Mouse (Mus musculus) ZHBTc4 (cell line): ENCODE data around the gene Syde1.
A peak's percentile ranks its signal among the peaks of the same experiment; 100 is the strongest.
"Not testable (repeated sequence)": the region's sequence is repeated elsewhere in the genome, so short reads cannot be mapped to it uniquely, and the experiment has no call there.

Experiments
- DNase-seq: peaks from one replicate; pipeline ENCODE4 v3.0.0-alpha.2; 2011; ENCODE audit warnings: low read depth, low spot score

The Syde1 gene

DNA sequence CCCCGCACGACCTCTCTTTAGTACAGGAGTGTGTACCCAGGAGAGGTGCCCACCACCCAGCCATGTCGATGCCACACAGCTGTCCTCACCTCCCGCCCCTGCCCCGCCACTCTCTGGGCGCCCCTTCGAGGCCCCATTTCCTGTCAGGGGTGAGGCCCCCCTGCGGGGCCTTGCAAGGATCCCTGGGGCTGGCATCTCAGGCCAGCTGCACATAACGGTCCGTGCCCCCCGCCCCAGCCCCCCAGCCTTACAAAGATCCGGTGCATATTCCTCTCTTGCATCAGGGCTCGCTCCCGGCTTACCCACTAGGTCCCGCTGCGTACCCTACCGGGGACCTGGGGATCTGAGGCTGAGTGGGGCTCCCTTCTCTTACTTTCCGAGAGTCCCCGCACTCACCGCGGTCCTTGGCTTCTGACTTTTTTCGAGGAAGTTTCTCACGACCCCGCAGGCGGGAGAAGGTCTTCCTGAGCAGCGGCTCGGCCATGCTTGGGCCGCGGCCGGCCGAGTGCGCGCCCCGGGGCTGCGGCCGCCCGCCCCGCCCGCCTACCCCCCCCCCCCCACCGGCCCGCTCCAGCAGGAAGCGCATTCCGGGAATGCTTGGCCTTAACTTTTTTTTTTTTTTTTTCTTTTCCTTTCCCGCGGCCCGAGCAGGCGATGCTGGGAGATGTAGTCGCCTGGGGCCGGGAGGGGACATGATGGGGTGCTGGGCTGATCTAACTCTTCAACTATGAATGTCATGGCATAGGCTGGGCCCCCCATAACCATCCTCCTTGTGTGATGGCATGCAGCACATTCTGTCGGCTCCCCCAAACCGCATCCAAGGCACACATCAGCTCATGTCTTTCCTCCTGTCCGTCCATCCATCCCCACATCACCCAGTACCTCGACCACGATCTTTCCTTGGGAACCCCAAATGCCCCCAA, at the start of gene Syde1:
Gene Syde1 (minus strand): TSS at position 559 of the 923 bp plus-strand sequence.
- peak; percentile 56 for DNase-seq

DNA sequence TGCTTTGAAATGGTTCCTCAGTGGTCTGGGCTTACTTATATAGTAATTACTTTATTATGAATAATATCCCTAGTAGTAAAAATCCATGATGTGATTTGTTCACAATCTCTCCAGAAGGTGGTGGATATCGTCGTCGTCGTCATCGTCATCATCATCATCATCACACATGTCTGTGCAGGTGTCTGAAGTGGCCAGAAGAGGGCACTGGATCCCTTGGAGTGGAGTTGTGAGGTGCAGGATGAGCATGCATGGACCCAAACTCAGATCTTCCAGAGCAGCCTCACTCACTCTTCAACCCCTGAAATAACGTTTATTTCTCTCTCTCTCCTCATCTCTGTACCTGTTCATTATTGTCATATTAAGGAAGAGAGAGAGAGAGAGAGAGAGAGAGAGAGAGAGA, 40.5 kb upstream of the Syde1 start:
- peak; percentile 51 for DNase-seq

DNA sequence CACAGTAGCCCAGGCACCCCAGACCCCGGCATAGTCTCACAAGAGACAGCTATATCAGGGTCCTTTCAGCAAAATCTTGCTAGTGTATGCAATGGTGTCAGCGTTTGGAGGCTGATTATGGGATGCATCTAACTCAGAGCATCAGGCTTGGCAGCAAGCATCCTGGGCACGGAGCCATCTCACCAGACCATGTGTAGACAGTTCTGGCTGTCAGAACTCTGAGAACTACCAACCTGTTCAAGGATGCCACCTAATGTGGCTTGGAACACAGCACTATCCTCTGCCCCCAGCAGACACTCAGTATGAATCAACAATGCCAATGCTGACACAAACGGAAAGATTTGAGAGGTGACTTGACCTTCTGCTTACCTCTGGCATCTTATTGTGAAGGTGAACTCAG, 38.4 kb upstream of the Syde1 start:
- no peak for DNase-seq

DNA sequence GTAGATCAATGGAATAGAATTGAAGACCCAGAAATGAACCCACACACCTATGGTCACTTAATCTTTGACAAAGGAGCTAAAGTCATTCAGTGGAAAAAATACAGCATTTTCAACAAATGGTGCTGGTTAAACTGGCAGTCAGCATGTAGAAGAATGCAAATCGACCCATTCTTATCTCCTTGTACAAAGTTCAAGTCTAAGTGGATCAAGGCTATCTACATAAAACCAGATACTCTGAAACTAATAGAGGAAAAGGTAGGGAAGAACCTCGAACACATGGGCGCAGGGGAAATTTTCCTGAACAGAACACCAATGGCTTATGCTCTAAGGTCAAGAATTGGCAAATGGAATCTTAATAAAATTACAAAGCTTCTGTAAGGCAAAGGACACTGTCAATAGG, 31.4 kb upstream of the Syde1 start:
- DNase-seq = not testable (repeated sequence)

DNA sequence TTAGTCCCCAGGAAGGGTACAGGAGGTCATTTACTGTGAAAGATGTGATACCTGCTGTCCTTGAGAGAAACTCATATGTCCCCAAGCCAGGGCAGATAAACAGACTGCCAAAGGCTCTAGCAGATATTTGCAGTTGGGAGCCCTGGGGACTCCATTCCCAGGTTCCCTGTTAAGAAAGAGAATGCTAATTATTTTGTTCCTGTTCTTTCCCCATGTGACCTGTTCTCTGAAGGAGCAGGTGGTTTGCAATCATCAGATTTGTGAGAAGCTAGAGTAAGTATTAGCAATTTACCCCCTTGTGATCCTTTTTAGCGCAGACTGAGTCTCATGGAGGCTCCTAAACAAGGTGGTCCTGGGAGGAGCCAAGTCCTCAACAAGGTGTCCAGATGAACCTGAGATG, 26.2 kb upstream of the Syde1 start, which contains the start of gene Olfr1357:
Gene Olfr1357 (minus strand): TSS at position 101 of the 400 bp plus-strand sequence.
- no peak for DNase-seq

DNA sequence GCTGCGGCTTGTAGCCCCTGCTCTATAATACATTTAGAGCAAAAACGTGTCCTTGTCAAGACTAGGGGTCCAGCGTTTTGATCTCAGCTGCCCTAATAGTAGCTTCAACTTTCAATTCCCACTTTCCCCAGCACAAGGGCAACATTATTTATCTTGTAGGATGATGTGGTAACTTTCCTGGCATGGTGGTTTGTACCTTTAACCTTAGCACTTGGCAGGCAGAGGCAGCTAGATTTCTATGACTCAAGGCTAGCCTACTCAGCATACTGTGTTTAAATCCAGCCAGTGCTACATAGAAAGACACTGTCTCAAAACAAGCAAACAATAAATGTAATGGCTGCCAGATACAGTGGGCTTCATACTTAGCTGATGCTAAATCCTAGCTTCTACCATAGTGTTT, 15.8 kb upstream of the Syde1 start:
- no peak for DNase-seq

DNA sequence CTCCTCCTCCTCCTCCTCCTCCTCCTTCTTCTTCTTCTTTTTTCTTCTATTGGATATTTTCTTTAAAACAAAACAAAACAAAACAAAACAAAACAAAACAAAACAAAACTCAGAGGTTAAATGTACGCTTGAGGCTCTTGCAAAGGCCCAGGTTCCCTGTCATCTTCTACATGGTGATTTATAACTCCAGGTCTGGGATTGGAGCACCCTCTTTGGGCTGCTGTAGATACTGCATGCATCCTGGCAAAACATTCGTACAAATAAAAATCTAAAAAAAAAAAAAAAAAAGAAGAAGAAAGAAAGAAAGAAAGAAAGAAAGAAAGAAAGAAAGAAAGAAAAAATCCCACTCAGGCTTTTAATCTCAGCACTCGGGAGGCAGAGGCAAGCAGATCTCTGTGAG, 13.3 kb upstream of the Syde1 start:
- peak; percentile 53 for DNase-seq

DNA sequence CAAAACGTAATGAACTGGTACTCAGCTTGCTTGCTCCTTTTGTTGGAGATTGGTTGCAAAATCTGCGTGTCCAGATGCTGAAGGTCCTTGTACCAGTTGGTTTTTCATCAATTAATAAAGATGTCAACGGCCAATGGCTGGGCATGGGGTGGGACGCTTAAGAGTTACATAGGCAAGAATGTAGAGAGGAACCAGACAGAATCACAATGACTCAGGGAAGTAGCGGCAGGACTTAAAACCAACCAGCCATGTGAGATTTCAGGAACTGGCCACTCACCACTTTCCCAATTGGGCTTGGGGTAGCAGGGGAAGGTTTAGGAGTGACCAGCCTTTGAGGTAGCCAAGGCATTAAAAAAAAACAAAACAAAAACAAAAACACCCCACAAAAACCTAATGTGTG, 8.1 kb upstream of the Syde1 start:
- DNase-seq = no peak

DNA sequence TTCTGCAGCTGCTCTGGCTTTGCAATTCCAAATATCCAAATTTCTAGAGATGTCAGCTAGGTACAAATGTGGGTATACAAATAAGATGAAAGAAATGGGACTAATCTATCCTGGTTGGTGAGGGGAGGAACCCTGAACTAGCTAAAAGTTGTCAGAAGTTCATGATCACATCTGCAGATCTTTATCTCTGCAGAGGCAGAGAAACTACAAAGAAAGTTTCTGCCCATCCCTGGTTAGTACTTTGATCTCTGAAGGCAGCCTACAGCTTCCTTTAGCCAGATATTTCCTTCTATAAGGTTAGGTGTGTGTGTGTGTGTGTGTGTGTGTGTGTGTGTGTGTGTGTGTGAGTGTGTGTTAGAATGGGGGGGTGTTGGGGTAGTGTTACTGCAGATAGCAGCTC, 2.8 kb upstream of the Syde1 start:
- no peak for DNase-seq

DNA sequence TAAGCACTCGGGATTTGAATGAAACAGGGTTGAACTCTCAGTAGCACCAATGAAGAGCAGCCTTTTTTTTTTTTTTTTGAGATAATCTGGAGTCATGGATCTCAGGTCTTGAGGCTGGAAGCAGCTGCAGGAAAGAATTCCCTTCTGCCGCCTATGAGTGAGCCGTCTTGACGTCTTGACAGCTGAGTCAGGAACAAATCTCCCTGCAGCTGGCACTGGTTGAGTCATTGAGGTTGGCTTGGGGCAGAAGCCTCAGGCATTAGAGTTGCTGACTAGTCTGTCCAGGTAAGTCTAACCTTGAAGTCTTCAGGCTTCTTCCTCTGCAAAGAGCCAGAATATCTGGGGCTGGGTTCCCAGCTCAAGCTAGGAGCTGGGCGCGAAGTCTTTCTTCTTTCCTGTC, 2.4 kb upstream of the Syde1 start:
- no peak for DNase-seq

DNA sequence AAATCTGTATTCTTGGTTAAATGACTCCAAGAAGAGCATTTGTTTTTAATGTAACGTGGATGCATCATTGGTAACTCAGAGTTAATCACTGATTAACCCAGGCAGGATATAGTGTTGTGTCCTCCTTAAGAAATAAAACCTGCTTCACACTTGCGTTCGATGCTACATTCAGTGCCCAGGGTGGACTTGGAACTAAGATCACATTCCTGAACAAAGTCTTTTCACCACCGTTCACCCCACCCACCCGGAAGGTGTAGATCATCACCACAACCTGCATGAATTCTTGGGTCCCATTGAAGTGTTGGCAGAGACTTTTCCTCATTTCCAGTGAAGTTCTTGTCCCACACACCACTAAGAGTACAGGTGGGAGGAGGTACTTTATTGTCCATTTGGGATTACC, 2.0 kb upstream of the Syde1 start:
- no peak for DNase-seq

DNA sequence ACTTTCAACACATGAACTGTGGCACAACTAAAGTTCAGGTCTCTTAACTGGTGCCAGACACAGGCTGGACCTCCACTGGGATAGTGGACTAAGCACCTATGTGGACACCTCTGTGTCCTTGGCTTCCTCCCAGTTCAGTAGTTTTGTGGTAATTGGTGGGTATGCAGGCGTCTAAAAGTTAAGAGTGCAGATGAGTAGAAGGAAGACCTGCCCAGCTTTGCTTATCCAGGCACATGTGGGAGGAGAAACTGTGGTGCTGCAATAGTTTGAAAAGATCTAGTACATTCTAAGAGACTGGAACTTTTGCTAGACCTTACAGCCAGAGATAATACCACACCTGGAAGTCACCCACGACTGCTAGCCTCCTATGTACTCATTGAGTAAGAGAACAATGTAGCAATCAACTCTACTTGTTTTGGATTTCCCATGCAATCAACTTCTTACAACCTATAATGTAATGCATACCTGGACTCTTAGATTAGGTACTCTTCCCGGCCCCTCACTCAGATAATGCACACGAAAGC, 1.2 kb upstream of the Syde1 start:
- DNase-seq = no peak

DNA sequence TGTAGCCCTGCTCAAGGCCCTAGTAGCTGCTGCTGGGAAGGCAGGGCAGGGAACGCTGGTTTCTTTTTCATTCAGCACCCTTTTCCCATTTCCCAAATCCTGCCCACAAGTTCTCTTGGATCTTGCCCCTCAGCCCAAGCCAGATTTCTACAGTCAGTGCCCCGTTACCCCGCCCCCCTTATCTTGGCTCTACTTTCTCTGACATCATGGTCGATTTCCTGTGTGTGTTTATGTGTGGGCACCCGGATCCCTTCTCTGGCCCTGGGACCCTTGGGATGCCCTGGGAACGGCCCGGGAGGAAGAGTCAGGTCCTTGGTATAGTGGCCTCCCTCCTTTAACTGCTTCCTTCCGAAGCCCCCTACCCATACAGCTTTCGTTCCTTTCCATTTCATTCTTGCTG, 1.0 kb downstream of the Syde1 start:
- DNase-seq = no peak

DNA sequence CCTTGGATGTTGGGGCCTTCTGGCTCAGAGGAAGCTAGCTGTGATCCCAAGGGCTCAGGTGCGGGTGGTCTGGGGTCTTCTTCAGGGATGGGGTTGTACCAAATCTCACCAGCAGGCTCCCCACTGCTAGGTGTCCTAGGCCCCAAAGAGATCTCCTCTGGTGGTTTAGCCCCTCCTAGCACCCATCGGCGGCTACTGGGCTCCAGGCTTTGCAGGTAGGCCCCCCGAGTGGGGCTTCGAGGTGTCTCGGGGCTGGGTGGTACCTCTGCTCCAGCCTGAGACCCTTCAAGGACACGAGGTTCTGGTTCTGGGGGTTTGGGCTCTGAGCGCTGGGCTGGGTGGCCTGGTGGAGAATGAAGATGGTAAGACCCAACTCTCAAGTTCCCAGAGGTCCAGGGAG, 1.9 kb downstream of the Syde1 start:
- no peak for DNase-seq

DNA sequence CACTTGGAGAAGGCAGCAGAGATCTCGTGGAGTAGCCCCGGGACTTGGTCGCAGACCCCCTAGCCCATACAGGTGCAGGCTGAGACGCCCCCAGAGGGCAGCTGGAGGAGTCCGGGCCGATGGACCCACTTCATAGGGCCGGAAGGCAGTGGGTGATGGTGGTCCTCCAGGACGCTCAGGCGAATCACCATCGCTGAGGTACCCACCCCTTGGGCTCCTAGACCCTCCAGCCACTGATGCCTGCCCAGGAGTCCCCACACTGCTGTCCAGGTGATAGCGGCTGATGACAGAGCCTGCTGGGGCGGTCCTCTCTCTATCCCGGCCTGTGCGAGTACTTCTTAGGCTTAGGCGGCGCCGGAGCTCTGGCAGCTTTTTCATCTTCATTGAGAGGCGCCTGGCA, 2.5 kb downstream of the Syde1 start:
- DNase-seq = no peak

DNA sequence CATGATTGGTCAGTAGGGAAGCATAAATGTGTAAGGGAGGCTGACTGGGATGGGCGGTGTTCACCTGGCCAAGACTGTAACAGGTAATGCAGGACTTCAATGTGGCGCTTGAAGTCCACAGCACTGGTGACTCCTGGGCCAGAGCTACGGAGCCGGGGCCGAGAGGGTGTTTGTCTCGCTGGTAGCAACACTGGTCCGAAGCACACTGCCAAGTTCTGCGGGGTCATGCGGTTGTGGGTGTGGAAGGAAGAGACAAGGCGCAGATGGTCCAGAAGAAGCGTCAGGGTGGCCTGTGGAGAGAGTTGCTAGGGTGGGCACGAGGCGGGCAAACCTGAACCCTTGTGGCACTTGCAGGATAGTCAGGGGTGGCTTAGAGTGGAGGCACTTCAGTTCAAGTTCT, 5.7 kb downstream of the Syde1 start:
- DNase-seq = no peak

DNA sequence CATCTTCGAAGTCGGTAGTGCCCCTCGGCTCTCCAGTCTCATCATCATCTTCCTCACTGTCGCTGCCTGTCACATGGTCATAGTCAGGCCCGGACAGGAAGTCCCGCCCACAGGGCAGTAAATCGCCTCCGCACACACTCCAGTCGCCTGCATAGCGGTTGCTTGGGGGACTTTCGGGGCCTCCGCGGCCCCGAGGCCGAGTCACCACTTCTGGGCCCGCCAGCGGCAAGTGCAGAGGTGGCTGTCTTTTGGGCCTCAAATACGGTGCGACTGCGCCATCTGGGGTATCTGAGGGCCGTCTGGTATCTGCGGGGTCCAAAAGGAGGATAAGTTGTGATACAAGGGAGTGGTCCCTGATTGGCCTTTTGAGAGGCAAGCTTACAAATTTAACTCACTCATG, 6.2 kb downstream of the Syde1 start:
- DNase-seq = no peak

DNA sequence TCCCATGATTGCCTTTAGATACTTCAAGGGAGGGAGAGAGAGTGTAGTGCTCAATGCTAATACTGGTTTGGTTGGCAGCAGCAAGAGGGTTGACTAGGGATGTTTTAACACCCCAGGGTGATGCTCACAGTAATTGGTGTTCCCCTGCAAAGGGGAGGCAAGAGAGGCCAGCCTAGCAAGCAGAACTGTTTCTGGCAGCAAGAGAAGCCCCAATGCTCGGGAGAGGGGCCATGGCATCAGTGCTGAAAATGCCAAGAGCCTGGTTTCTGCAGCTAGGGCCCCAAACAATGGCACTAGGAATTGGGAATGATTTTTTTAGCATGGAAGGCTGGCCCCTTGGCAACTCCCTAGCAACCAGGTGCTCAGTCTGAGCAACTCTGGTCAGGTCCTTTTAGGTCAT, 6.8 kb downstream of the Syde1 start:
- no peak for DNase-seq

DNA sequence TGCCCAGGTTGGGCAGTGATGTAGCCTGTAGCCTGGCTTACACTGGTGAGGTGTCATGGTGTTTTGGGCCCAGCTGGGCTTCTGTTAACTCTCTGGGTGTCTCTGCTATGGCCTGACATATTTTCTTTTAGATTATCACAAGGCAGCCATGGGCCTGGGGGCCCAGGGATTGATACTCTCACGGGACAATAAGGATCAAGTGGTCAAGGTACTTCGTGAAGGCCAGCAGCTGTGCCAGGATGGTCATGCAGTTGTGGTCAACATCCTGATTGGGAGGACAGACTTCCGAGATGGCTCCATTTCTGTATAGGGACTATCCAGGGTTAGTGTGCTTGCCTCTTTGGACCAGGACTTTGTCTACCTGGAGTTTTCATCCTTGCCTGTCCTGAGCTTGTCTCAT, 7.8 kb downstream of the Syde1 start:
- DNase-seq = no peak

DNA sequence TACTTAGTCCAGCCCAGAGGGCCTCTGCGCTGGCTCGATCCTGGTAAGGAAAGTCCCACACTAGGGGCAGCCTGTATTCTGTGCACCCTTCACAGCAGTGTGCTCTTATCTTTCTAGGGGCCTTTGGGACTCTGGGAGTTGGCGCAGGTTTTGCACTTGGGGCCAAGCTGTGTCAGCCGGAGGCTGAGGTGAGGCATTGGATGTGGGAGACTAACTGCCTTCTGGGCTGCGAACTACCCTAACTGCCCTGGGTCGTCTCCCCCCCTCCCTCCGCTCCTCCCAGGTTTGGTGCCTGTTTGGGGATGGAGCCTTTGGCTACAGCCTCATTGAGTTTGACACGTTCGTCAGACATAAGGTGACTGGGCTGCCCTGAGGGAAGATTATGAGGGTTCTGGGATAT, 8.4 kb downstream of the Syde1 start:
- DNase-seq = no peak

DNA sequence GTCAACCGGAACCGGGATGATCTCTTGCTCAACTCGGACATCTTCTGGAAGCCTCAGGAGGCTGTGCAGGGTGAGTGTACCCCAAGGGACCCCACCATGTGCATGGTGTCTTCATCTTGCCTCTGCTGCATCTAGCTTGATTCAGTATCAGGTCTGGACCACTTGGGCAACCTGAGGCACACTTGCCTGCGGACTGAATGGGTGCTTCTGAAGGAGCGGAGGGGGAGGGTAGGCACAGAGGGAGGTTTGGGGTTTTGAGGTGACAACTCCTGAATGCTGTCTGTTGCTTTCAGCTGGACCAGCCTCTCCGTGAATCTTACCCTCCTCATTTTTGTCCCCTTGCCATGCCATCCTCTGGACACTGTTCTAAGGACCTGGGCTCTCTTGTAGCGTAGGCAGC, 10.6 kb downstream of the Syde1 start:
- no peak for DNase-seq

DNA sequence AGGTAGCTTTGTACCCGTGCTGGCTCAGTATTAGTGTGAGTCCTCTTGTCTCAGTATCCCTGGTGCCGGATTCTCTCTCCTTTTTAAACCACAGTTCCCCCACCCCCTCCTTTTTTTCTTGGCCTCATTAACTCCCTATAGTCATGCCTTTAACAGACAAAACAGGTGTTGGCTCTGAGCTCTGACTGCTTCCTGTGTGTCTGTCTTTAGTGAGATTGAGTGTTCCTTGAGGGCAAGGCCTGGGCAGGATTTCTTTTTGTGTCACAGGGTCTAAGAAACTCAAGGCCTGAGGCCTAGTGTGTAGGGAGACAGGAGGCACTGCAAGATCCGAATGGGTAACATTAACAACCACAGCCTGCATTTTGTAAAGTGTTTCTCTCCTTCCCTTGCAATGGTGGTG, 13.6 kb downstream of the Syde1 start:
- no peak for DNase-seq

DNA sequence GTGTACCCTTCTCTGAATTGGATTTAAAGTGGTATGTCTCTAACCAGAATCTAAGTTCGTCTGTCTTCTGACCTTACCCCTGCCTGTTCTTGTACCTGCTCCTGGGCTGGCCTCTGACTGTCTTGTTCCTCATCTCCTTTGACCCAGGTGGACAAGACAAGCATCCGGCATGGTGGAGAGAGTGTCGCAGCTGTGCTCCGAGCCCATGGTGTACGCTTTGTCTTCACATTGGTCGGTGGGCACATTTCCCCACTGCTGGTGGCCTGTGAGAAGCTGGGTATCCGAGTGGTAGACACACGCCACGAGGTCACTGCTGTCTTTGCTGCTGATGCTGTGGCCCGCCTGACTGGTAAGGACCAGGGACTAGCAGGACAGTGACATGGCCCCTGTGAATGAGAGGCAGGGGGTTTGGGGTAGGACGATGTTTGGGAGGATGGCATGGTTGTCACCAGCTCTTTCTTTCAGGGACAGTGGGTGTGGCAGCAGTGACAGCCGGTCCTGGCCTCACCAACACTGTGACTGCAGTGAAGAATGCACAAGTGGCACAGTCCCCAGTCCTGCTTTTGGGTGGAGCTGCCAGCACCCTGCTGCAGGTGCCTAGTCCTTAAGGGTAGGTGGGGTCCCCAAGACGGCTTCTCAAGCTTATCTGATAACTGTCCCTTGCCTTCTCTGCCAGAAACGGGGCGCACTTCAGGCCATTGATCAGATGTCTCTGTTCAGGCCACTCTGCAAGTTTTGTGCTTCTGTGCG, 15.2 kb downstream of the Syde1 start:
- no peak for DNase-seq
